Mouse (Mus musculus): ENCODE measurements around the gene Cadps. TPM values are rescaled to one million over a fixed set of nuclear protein-coding genes. Genes with fewer than 3 reads are reported as not detected.

Gene Cadps
- polyA plus RNA-seq, 1 experiment: not detected

DNA sequence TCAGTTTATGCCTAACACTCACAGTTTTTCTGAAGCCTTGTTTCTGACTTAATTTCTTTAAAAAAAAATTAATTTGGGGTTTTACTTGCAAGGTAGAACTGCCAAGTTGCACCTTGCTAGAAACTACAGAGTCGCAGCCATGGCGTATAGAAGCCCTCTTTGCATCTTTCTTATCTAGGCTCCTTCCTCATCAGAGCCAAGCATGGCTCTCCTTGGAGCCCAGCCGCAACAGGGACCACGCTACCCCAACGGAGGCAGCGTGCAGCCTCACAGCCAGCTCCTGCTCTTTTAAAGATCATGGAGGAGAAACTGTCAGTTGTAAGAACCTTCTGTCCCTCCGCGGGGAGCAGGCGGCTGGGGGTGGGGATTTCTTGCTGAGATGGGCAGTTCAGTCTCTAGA, 445.0 kb downstream of the Cadps start:
- H3K4me3 ChIP-seq (ENCODE audit: insufficient read depth, low read depth, low read length): no peak overlapping the region
- no peaks in the 10 kb centered on the region for H3K4me1 ChIP-seq (ENCODE audit: control insufficient read depth, insufficient read depth, insufficient read length, low read length)
- H3K27ac ChIP-seq (replicated peaks; ENCODE audit: low read depth, low read length): no peak overlapping the region

GRCm38 (mm10) chr14:12377289-12377688, 445.6 kb downstream of the Cadps start:
- no peak overlapping the region for H3K4me3 ChIP-seq (ENCODE audit: insufficient read depth, low read depth, low read length)
- H3K4me1 ChIP-seq (ENCODE audit: control insufficient read depth, insufficient read depth, insufficient read length, low read length): no peaks in the 10 kb centered on the region
- no peak overlapping the region for H3K27ac ChIP-seq (replicated peaks; ENCODE audit: low read depth, low read length)

- Histone ChIP-seq H3K4me3 (ENCODE audit: insufficient read depth, low read depth, low read length) (no peak overlapping the region), H3K27ac (replicated peaks; ENCODE audit: low read depth, low read length) (no peak overlapping the region), H3K4me1 (ENCODE audit: control insufficient read depth, insufficient read depth, insufficient read length, low read length) (no peaks in the 10 kb centered on the region)
Measured at GRCm38 (mm10) chr14:12375451-12375850, 447.4 kb downstream of the Cadps start.

- H3K4me1 ChIP-seq (ENCODE audit: control insufficient read depth, insufficient read depth, insufficient read length, low read length): no peaks in the 10 kb centered on the region
- H3K4me3 ChIP-seq (ENCODE audit: insufficient read depth, low read depth, low read length): no peak overlapping the region
- H3K27ac ChIP-seq (replicated peaks; ENCODE audit: low read depth, low read length): no peak overlapping the region
Measured at GRCm38 (mm10) chr14:12350271-12350916, 472.5 kb downstream of the Cadps start.

DNA sequence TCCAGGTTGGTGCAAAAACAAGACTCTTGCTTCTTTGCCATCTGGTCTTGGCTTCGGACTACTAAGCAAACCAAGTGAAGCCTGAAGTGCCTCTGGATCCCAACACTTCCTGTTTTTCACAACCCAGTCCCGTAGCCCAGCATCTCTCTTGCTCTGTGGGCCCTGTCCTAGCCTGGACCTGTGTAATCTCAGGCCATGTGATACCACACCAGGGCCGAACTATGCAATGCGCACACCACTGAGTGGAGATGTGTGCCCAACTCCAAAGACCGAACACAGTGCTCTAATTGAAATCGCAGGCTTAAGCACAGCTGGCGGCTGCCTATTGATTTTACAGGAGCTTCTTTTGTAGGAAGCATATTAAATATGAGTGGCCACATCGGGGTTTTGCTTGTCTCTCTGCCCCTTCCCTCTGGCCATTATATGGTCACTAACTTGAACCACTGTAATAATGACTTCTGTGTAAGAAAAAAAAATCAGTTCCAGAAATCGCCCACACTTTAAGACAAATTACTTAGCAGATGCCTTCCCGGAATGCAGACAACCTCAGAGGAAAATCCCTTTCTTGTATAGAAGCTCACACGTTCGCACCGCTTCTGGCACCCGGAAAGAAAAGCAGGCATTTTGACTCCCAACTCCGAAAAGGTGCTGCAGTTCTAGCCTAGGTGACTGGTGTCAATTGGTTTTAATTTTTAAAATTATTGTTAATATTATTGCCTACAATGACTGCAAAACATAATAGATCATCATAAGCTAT, 473.4 kb downstream of the Cadps start:
- no peak overlapping the region for H3K27ac ChIP-seq (replicated peaks; ENCODE audit: low read depth, low read length)
- no peak overlapping the region for H3K4me3 ChIP-seq (ENCODE audit: insufficient read depth, low read depth, low read length)
- H3K4me1 ChIP-seq (ENCODE audit: control insufficient read depth, insufficient read depth, insufficient read length, low read length): no peaks in the 10 kb centered on the region

GRCm38 (mm10) chr14:12348089-12348488, 474.8 kb downstream of the Cadps start, which contains the start of gene Fezf2:
Gene Fezf2, minus strand, starts transcription at chr14:12348189.
- H3K27ac ChIP-seq (replicated peaks; ENCODE audit: low read depth, low read length): no peak within 1 kb of the TSS
- H3K4me1 ChIP-seq (ENCODE audit: control insufficient read depth, insufficient read depth, insufficient read length, low read length): no peaks in the 10 kb centered on the region
- no peak within 1 kb of the TSS for H3K4me3 ChIP-seq (ENCODE audit: insufficient read depth, low read depth, low read length)

- Histone ChIP-seq H3K4me1 (ENCODE audit: control insufficient read depth, insufficient read depth, insufficient read length, low read length) (no peaks in the 10 kb centered on the region), H3K4me3 (ENCODE audit: insufficient read depth, low read depth, low read length) (no peak overlapping the region), H3K27ac (replicated peaks; ENCODE audit: low read depth, low read length) (no peak overlapping the region)
Measured at GRCm38 (mm10) chr14:12346865-12347600, 475.8 kb downstream of the Cadps start.

DNA sequence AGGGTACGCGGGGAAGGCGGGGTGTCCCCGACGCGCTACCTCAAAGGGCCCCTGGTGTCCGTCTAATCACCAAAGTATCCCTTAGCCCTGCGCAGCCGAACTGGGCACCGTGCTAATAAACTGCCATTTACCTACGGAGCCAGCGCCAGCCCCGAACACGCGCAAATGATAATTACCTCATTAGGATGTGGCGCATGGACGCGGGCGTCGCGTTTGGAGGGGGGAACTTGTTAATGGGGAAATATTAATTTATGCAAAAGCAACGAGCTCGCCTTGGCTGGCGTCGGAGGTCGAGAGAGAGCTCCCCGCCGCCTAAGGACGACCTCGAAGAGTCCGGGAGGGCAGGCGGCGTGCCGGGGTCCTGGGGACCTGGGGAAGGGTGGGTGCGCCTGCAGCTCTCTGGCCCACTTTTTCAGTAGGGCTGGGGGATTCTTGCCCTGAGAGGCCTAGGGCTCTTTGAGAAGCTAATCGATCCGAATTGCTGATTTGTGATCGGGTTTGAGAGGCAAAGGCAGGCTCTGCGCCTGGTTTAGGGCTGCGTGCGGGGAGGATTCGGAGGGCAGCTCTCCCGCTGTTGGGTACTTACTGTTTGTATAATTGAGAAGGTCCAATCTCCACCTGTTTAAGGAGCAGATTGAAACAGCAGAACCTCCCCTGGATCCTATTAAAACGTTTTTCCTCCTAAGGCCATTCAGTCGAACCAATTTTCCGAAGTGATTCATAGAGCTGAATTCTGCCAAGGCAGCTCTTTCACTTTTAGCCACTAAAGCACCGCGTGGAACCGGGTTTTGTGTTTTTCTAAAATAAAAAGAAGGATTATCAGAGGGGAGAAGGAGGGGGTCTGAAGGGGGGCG, 476.6 kb downstream of the Cadps start:
- no peak overlapping the region for H3K4me3 ChIP-seq (ENCODE audit: insufficient read depth, low read depth, low read length)
- no peak overlapping the region for H3K27ac ChIP-seq (replicated peaks; ENCODE audit: low read depth, low read length)
- H3K4me1 ChIP-seq (ENCODE audit: control insufficient read depth, insufficient read depth, insufficient read length, low read length): no peaks in the 10 kb centered on the region

- no peak overlapping the region for H3K27ac ChIP-seq (replicated peaks; ENCODE audit: low read depth, low read length)
- H3K4me1 ChIP-seq (ENCODE audit: control insufficient read depth, insufficient read depth, insufficient read length, low read length): no peaks in the 10 kb centered on the region
- H3K4me3 ChIP-seq (ENCODE audit: insufficient read depth, low read depth, low read length): no peak overlapping the region
Measured at GRCm38 (mm10) chr14:12345241-12345921, 477.5 kb downstream of the Cadps start.

- Histone ChIP-seq H3K4me1 (ENCODE audit: control insufficient read depth, insufficient read depth, insufficient read length, low read length) (no peaks in the 10 kb centered on the region), H3K4me3 (ENCODE audit: insufficient read depth, low read depth, low read length) (no peak overlapping the region), H3K27ac (replicated peaks; ENCODE audit: low read depth, low read length) (no peak overlapping the region)
Measured at GRCm38 (mm10) chr14:12344746-12345240, 478.1 kb downstream of the Cadps start.

DNA sequence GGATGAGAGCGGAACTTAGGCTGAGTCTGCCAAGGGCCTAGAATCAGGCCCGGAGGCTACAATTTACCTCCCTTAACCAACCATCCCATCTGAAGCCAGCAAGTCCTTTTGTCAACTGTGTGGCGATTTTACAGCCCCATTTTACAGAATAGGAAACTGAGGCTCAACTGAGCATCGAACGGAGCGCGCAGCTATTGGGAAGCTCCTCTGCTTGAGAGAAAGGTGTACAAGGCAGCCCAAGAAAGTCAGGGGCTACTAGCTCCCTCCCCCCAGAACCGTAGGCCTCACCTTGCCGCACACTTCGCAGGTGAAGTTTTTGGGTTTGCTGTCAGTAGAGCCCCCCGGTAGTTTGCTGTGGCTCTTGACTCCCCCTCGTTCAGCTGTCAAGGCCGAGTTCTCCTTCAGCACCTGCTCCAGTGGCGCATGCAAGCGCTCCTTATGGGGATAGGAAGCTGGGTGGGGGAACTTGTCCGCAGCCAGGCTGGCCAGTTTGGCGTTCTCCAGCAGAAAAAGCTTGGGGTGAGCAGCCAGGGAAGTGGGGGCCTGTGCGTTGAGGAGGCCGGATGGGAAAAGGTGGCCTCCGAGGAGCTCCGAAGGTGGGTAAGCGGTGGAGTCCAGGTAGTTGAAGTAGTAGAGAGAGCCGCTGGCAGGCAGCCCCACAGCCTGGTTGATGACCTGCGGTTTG, 478.7 kb downstream of the Cadps start:
- no peak overlapping the region for H3K4me3 ChIP-seq (ENCODE audit: insufficient read depth, low read depth, low read length)
- no peak overlapping the region for H3K27ac ChIP-seq (replicated peaks; ENCODE audit: low read depth, low read length)
- no peaks in the 10 kb centered on the region for H3K4me1 ChIP-seq (ENCODE audit: control insufficient read depth, insufficient read depth, insufficient read length, low read length)

DNA sequence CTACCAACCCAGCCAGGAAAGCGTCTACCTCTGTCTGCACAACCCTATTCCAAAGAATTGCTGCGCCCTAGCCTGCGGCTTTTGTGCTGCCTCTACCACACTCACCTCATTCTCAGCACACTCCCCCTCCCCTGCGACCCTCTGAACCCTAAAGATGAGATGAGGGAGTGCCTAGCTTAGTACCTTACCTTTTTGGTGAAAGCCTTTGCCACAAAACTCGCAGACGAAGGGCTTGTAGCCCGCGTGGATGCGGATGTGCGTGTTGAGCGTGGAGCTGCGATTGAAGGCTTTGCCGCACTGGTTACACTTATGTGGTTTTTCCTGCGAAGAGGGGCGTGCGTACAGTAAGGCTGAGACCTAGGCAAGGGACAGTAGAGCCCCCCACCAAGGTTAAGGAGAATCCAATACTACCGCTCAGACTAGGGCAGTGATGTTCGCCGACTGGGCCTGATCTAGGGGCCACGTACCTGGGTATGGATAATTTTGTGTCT, 479.4 kb downstream of the Cadps start:
- Histone ChIP-seq H3K4me3 (ENCODE audit: insufficient read depth, low read depth, low read length) (no peak overlapping the region), H3K27ac (replicated peaks; ENCODE audit: low read depth, low read length) (no peak overlapping the region)

DNA sequence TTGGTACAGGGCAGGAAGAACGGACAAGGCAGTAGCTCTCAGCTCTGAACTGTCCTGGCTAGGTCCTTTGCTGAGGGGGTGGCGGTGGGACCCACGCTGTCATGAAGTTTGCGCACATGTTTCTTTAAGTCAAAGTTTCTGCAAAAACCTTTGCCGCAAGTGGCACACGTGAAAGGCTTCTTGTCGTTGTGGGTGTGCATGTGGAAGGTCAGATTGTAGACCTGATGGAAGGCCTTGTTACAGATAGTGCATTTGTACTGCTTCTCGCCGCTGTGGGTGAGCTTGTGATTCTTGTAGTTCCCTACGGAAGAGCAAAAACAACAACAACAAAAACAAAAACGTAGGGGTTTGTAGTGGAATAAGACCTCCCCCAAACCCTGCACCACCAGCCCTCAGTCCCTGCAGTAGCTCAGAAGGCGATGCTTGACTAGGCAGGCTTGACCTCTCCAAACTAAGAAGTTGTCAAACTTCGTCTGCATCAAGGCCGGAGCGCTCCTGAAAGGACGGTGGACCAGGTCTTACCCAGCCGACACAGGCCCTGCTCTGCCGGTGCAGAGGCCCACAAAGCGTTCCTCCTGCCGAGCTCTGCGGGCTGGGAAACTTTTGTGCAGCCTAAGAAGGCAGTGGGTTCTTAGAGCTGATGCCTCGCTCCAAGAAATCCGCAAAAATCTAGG, 480.3 kb downstream of the Cadps start:
- Histone ChIP-seq H3K27ac (replicated peaks; ENCODE audit: low read depth, low read length) (no peak overlapping the region), H3K4me3 (ENCODE audit: insufficient read depth, low read depth, low read length) (no peak overlapping the region), H3K4me1 (ENCODE audit: control insufficient read depth, insufficient read depth, insufficient read length, low read length) (no peaks in the 10 kb centered on the region)

More for the DNA sequence above, 479.4 kb downstream of the Cadps start:
- no peaks in the 10 kb centered on the region for H3K4me1 ChIP-seq (ENCODE audit: control insufficient read depth, insufficient read depth, insufficient read length, low read length)
